Mouse (Mus musculus) hindbrain, postnatal 0 days (tissue): ENCODE data around the gene Anp32a. TPM values are rescaled to one million over a fixed set of nuclear protein-coding genes. Genes with fewer than 3 reads are reported as not detected.

Experiments
- ATAC-seq: fragments of 200-750 bp; cut with Nextera tagmentation; 2 replicates; pipeline ENCODE4 v1.8.0; 2017; ENCODE audit warnings: mild to moderate bottlenecking, moderate TSS enrichment, moderate library complexity
- DNase-seq: peaks from one replicate; pipeline ENCODE4 v3.0.0-alpha.2; 2015; ENCODE audit warnings: low spot score
- H3K27ac ChIP-seq: fragments of 300-500 bp; sonication (generic); 2 replicates; pipeline ENCODE4 v1.5.1; 2014; ENCODE audit warnings: mild to moderate bottlenecking
- H3K27me3 ChIP-seq: fragments of 300-500 bp; sonication (generic); 2 replicates; pipeline ENCODE4 v1.6.1; 2014; ENCODE audit warnings: low read length, mixed read lengths; ENCODE audit not compliant: insufficient read depth
- H3K36me3 ChIP-seq: fragments of 300-500 bp; sonication (generic); 2 replicates; pipeline ENCODE4 v1.6.1; 2014; ENCODE audit warnings: low read length, mixed read lengths; ENCODE audit not compliant: insufficient read depth
- H3K4me1 ChIP-seq: fragments of 300-500 bp; sonication (generic); 2 replicates; pipeline ENCODE4 v1.6.1; 2014; ENCODE audit warnings: antibody characterized with exemption, low read length, mixed read lengths; ENCODE audit not compliant: insufficient read depth
- H3K4me2 ChIP-seq: fragments of 300-500 bp; sonication (generic); 2 replicates; pipeline ENCODE4 v1.6.1; 2014; ENCODE audit warnings: low read depth, mild to moderate bottlenecking, low read length, moderate library complexity, mixed read lengths
- H3K4me3 ChIP-seq: fragments of 300-500 bp; sonication (generic); 2 replicates; pipeline ENCODE4 v1.5.1; 2014; ENCODE audit warnings: low read length
- H3K9ac ChIP-seq: fragments of 300-500 bp; sonication (generic); replicated peaks from 2 replicates; pipeline ENCODE4 v1.6.1; 2014; ENCODE audit warnings: mild to moderate bottlenecking, low read length, moderate library complexity, mixed read lengths
- H3K9me3 ChIP-seq: fragments of 300-500 bp; sonication (generic); 2 replicates; pipeline ENCODE4 v1.6.1; 2016; ENCODE audit warnings: low read length, mixed read lengths
- CTCF ChIP-seq: IDR thresholded peaks from 2 replicates; pipeline ENCODE4 v1.5.1; 2016; ENCODE audit warnings: antibody characterized with exemption, control low read depth, low read depth
- WGBS: fragments of 180-500 bp; shearing (Covaris S2); extraction: QIAGEN DNeasy Blood & Tissue Kit; methylation state at CpG from one replicate; pipeline ENCODE4 v1.1.7; 2014; 5-methylcytosine and 5-hydroxymethylcytosine counted together
- polyA plus RNA-seq: library from polyadenylated mRNA; unstranded; fragments of >200 nt; fragmentation: Nextera tagmentation; extraction: Ambion mirVana; gene quantifications from 2 replicates; pipeline ENCODE4 v1.2.1, GENCODE M21; 2015
- total RNA-seq: library from RNA; depleted of rRNA; stranded (reverse); fragments of >200 nt; gene quantifications from 2 replicates; pipeline ENCODE4 v1.2.3, GENCODE M21; 2014

Gene Anp32a
- total and polyA plus RNA-seq, 2 experiments from 2014 or later = 50.7 to 112 TPM

DNA sequence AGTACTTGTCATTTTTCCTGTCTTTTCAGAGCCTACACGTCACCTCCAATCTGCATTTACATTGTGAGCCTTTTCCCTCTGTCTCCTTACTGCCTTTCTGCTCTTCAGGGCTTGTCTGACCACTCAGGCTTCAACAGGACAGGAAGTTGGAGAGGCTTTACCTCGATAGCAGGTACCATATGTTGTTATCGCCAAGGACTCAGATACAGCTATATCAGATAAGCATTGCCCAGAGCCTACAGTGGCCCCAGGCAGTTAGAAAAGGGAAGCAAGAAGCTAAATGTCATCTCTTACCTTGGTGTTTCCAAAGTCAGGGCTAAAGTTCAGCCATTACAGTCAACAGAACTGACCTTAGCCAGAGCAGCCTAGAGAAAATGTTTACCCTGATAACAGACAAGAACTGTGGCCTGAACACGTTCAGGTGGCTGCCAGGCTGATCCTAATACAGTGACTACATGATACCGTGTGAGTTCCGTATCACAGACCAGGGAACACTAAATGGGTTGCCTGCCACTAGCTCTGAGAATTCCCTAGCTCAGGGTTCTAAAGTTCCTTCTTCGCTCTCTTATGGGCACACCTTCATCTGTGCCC lies 65.4 kb downstream of the Anp32a start:
- no peaks in the 10 kb centered on the region for H3K4me1 ChIP-seq
- no peak overlapping the region for H3K4me2 ChIP-seq
- H3K27me3 ChIP-seq = no peaks in the 10 kb centered on the region
- no peak overlapping the region for H3K9ac ChIP-seq
- ATAC-seq (no peak), DNase-seq (no peak)
- H3K27ac ChIP-seq = no peak overlapping the region
- TF ChIP-seq CTCF = no peak
- WGBS = 89% methylated on average over 7 of the region's 7 CpGs
- H3K36me3 ChIP-seq = no peaks in the 10 kb centered on the region
- no peak overlapping the region for H3K4me3 ChIP-seq
- H3K9me3 ChIP-seq = no peaks in the 10 kb centered on the region

GRCm38 (mm10) chr9:62407357-62408146 lies 66.5 kb downstream of the Anp32a start:
- Histone ChIP-seq H3K27ac (no peak overlapping the region), H3K27me3 (no peaks in the 10 kb centered on the region), H3K9me3 (no peaks in the 10 kb centered on the region), H3K4me3 (no peak overlapping the region), H3K4me2 (no peak overlapping the region), H3K4me1 (no peaks in the 10 kb centered on the region), H3K36me3 (no peaks in the 10 kb centered on the region), H3K9ac (no peak overlapping the region)
- no peak for TF ChIP-seq CTCF
- WGBS = 77% methylated on average over 5 of the region's 5 CpGs
- DNase-seq (no peak), ATAC-seq (no peak)

DNA sequence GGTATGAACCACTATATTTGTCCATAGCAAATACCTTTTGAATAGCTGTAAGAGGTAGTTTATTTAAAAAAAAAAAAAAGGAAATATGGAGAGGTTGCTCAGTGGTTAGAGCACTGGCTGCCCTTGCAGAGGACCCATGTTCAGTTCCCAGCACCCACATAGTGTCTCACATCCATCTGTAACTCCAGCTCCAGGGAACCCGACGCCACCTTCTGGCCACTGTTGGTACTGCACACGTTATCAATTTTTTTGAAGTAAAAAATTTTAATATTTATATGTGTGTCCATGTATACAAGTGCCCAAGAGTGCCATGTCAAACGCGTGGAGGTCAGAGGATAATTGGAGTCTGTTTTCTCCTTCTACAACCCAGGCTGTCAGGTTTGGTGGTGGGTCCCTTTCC lies 77.6 kb downstream of the Anp32a start:
- no peaks in the 10 kb centered on the region for H3K36me3 ChIP-seq
- WGBS = 68% methylated on average over 5 of the region's 5 CpGs
- no peak for ATAC-seq

DNA sequence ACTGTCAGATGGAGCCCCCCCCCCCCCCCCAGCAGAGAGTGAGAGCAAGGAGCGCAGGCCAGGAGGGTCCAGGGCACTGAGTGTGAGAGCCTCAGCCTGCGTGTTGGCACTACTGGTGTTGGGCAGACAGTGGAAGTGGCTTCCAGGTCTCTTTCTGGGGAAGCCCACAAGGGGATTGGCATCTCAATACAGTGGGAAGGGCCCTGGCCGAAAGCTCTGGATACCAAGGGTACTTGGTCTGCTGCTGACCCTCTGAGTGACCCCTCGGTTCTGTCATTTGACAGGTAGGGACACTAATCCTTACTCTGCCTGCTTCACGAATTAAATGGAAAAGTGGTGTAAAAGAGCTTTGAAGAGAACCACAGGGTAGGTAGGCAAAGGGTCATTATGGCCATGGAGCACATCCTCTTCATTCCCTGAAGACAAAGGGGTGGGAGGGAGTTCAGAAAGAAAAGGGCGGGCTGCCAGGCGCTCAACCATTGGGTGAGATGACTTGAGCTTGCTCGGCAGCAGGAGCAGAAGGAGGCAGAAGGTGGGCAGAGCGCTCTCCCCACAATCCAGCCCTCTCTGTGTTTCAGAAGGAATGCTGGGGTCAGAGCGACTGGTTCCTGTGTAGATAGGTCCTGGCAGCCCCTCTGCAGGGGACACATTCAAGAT lies 79.3 kb downstream of the Anp32a start:
- Histone ChIP-seq H3K27me3 (no peaks in the 10 kb centered on the region), H3K36me3 (peaks cover 11% of the 10 kb centered on the region; the same call in 1 of the 2 replicates), H3K4me3 (no peak overlapping the region), H3K4me1 (no peaks in the 10 kb centered on the region), H3K4me2 (no peak overlapping the region), H3K9ac (no peak overlapping the region; the same call in 1 of the 2 replicates), H3K27ac (no peak overlapping the region; the same call in 1 of the 2 replicates), H3K9me3 (no peaks in the 10 kb centered on the region)
- 44% methylated on average over 10 of the region's 10 CpGs for WGBS
- DNase-seq (peak; percentile 42), ATAC-seq (no peak)
- no peak for TF ChIP-seq CTCF

More for the DNA sequence above, 77.6 kb downstream of the Anp32a start:
- Histone ChIP-seq H3K4me2 (no peak overlapping the region), H3K27ac (no peak overlapping the region), H3K4me1 (peaks cover 9% of the 10 kb centered on the region; the same call in 1 of the 2 replicates), H3K9ac (no peak overlapping the region), H3K9me3 (no peaks in the 10 kb centered on the region), H3K4me3 (no peak overlapping the region), H3K27me3 (no peaks in the 10 kb centered on the region)
- TF ChIP-seq CTCF = peak; percentile 67
- no peak for DNase-seq

DNA sequence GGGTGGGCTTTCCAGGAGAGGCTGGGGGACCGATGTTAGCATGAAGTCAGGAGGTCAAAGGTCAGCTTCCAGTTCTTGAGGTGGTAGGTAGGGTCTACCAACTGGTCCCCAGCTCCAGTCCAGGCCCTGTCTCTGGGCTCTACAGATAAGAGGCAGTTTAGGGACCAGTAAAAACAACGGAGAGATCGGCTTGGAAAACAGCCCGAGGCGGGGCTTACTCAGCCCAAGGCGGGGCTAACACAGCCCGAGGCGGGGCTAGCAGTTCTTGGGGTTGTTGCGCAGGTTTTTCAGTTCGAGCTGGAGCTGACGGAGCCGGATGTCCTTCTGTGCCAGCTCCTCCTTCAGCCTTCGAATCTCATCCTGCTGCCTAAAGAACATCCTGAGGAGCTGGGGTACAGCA lies 79.9 kb downstream of the Anp32a start:
- Histone ChIP-seq H3K4me3 (no peak overlapping the region), H3K27ac (no peak overlapping the region; the same call in 1 of the 2 replicates), H3K27me3 (no peaks in the 10 kb centered on the region), H3K36me3 (peaks cover 11% of the 10 kb centered on the region; the same call in 1 of the 2 replicates), H3K9ac (no peak overlapping the region; the same call in 1 of the 2 replicates), H3K4me2 (no peak overlapping the region), H3K4me1 (no peaks in the 10 kb centered on the region), H3K9me3 (no peaks in the 10 kb centered on the region)
- ATAC-seq (peak; percentile 11; the same call in 1 of the 2 replicates), DNase-seq (peak; percentile 51)
- 18% methylated on average over 13 of the region's 13 CpGs for WGBS
- no peak for TF ChIP-seq CTCF

GRCm38 (mm10) chr9:62421911-62422310 lies 80.8 kb downstream of the Anp32a start:
- no peaks in the 10 kb centered on the region for H3K9me3 ChIP-seq
- H3K4me1 ChIP-seq = no peaks in the 10 kb centered on the region
- H3K27ac ChIP-seq = no peak overlapping the region
- DNase-seq = no peak
- H3K27me3 ChIP-seq = no peaks in the 10 kb centered on the region
- no peak overlapping the region for H3K4me2 ChIP-seq
- 97% methylated on average over 6 of the region's 6 CpGs for WGBS
- ATAC-seq = no peak
- TF ChIP-seq CTCF = no peak
- no peak overlapping the region for H3K4me3 ChIP-seq
- peaks cover 19% of the 10 kb centered on the region; the same call in 1 of the 2 replicates for H3K36me3 ChIP-seq
- no peak overlapping the region for H3K9ac ChIP-seq
